Mouse (Mus musculus): Measurements from ENCODE around the gene Trpv3. TPM values are rescaled to one million over a fixed set of nuclear protein-coding genes. Genes with fewer than 3 reads are reported as not detected.

Gene Trpv3
- polyA plus RNA-seq, 1 experiment = 0.02 TPM

GRCm38 (mm10) chr11:73326485-73326886, 59.3 kb downstream of the Trpv3 start:
- Histone ChIP-seq H3K9me3 (peaks cover 6% of the 10 kb centered on the region; the same call in 1 of the 2 replicates), H3K36me3 (replicated peaks; ENCODE audit: low read length) (no peaks in the 10 kb centered on the region), H3K4me3 (replicated peaks) (peak overlapping the region; percentile 76), H3K4me1 (peaks cover 8% of the 10 kb centered on the region; the same call in 1 of the 2 replicates), H3K27me3 (replicated peaks) (no peaks in the 10 kb centered on the region)
- TF ChIP-seq GATA1 (IDR thresholded peaks at IDR 0.05; ENCODE audit: borderline replicate concordance, low read length) (no peak), FLI1 (IDR thresholded peaks at IDR 0.05; ENCODE audit: low read length) (no peak)

DNA sequence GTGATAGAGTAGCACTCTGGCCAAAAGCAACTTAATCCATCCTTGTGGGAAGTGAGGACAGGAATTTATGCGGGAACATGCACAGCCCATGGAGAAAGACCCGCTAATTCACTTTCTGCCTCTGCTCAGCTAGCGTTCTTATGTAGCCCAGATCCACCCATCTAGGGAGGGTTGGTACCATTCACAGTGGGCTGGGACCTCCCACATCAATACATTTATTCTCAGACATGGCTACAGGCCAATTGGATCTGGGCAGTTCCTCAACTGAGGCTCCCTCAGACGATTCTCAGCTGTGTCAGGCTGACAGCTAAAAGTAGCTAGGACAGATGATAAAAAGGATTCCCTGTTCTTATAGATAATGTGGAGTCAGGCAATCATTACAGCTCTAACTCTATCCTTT, 60.2 kb downstream of the Trpv3 start:
- Histone ChIP-seq H3K4me1 (peaks cover 8% of the 10 kb centered on the region; the same call in 1 of the 2 replicates), H3K9me3 (peaks cover 6% of the 10 kb centered on the region; the same call in 1 of the 2 replicates)

GRCm38 (mm10) chr11:73329442-73329841, 62.3 kb downstream of the Trpv3 start, which contains the start of the genes Aspa, Gm49340 and Spata22:
Aspa (minus strand) TSS chr11:73329596.
Gm49340 (plus strand) TSS chr11:73329741.
Spata22 (plus strand) TSS chr11:73329741.
- Histone ChIP-seq H3K36me3 (replicated peaks; ENCODE audit: low read length) (no peaks in the 10 kb centered on the region), H3K9me3 (peaks cover 6% of the 10 kb centered on the region; the same call in 1 of the 2 replicates), H3K27me3 (replicated peaks) (no peaks in the 10 kb centered on the region), H3K4me1 (peaks cover 4% of the 10 kb centered on the region; the same call in 1 of the 2 replicates), H3K4me3 (replicated peaks) (no peak within 1 kb of the TSS)
- TF ChIP-seq GATA1 (IDR thresholded peaks at IDR 0.05; ENCODE audit: borderline replicate concordance, low read length) (no peak), FLI1 (IDR thresholded peaks at IDR 0.05; ENCODE audit: low read length) (no peak)

More for the DNA sequence above, 60.2 kb downstream of the Trpv3 start:
- Histone ChIP-seq H3K36me3 (replicated peaks; ENCODE audit: low read length) (no peaks in the 10 kb centered on the region), H3K27me3 (replicated peaks) (no peaks in the 10 kb centered on the region), H3K4me3 (replicated peaks) (no peak overlapping the region)
- no peak for TF ChIP-seq GATA1 (IDR thresholded peaks at IDR 0.05; ENCODE audit: borderline replicate concordance, low read length)
- no peak for TF ChIP-seq FLI1 (IDR thresholded peaks at IDR 0.05; ENCODE audit: low read length)

GRCm38 (mm10) chr11:73333357-73333756, 66.2 kb downstream of the Trpv3 start:
- no peaks in the 10 kb centered on the region for H3K36me3 ChIP-seq (replicated peaks; ENCODE audit: low read length)
- H3K9me3 ChIP-seq = peaks cover 6% of the 10 kb centered on the region; the same call in 1 of the 2 replicates
- TF ChIP-seq FLI1 (IDR thresholded peaks at IDR 0.05; ENCODE audit: low read length) = no peak
- TF ChIP-seq GATA1 (IDR thresholded peaks at IDR 0.05; ENCODE audit: borderline replicate concordance, low read length) = no peak
- no peak overlapping the region for H3K4me3 ChIP-seq (replicated peaks)
- no peaks in the 10 kb centered on the region for H3K4me1 ChIP-seq
- H3K27me3 ChIP-seq (replicated peaks) = no peaks in the 10 kb centered on the region

GRCm38 (mm10) chr11:73336919-73337318, 69.7 kb downstream of the Trpv3 start:
- H3K4me1 ChIP-seq = no peaks in the 10 kb centered on the region
- no peak overlapping the region for H3K4me3 ChIP-seq (replicated peaks)
- no peaks in the 10 kb centered on the region for H3K9me3 ChIP-seq
- no peaks in the 10 kb centered on the region for H3K36me3 ChIP-seq (replicated peaks; ENCODE audit: low read length)
- TF ChIP-seq FLI1 (IDR thresholded peaks at IDR 0.05; ENCODE audit: low read length) (no peak), GATA1 (IDR thresholded peaks at IDR 0.05; ENCODE audit: borderline replicate concordance, low read length) (no peak)
- no peaks in the 10 kb centered on the region for H3K27me3 ChIP-seq (replicated peaks)

Other genes starting within 250 kb of the Trpv3 start
- gene Camkk1, start 248.4 kb upstream of the Trpv3 start, polyA plus RNA-seq (2012; ENCODE audit: insufficient read depth, low replicate concordance) = 6.5 and 19.1 TPM in 2 replicates
- gene Ncbp3, start 219.6 kb upstream of the Trpv3 start, polyA plus RNA-seq (2012; ENCODE audit: insufficient read depth, low replicate concordance) = 1.7 TPM in 1 of 2 replicates, not detected in the other
- gene Itgae, start 176.8 kb upstream of the Trpv3 start, polyA plus RNA-seq (2012; ENCODE audit: insufficient read depth, low replicate concordance) = 0.31 TPM in 1 of 2 replicates, not detected in the other
- 4.4 and 12.6 TPM in 2 replicates for gene Haspin, start 129.1 kb upstream of the Trpv3 start, polyA plus RNA-seq (2012; ENCODE audit: insufficient read depth, low replicate concordance)
- 0.55 TPM in 1 of 2 replicates, not detected in the other for gene P2rx5, start 107.0 kb upstream of the Trpv3 start, polyA plus RNA-seq (2012; ENCODE audit: insufficient read depth, low replicate concordance)
- 170 and 286 TPM in 2 replicates for gene Emc6, start 90.4 kb upstream of the Trpv3 start, polyA plus RNA-seq (2012; ENCODE audit: insufficient read depth, low replicate concordance)
- 19.3 and 28.8 TPM in 2 replicates for gene Tax1bp3, start 90.3 kb upstream of the Trpv3 start, polyA plus RNA-seq (2012; ENCODE audit: insufficient read depth, low replicate concordance)
- 1.3 and 4.1 TPM in 2 replicates for gene Ctns, start 68.3 kb upstream of the Trpv3 start, polyA plus RNA-seq (2012; ENCODE audit: insufficient read depth, low replicate concordance)
- 0.53 and 1.2 TPM in 2 replicates for gene Shpk, start 67.9 kb upstream of the Trpv3 start, polyA plus RNA-seq (2012; ENCODE audit: insufficient read depth, low replicate concordance)
- not detected in 2 replicates for gene Trpv1, start 33.1 kb upstream of the Trpv3 start, polyA plus RNA-seq (2012; ENCODE audit: insufficient read depth, low replicate concordance)
- gene Aspa, start 62.2 kb downstream of the Trpv3 start, polyA plus RNA-seq (2012; ENCODE audit: insufficient read depth, low replicate concordance) = 0.97 TPM in 1 of 2 replicates, not detected in the other
- gene Gm49340, start 62.4 kb downstream of the Trpv3 start, polyA plus RNA-seq (2012; ENCODE audit: insufficient read depth, low replicate concordance) = not detected in 2 replicates
- gene Spata22, start 62.4 kb downstream of the Trpv3 start, polyA plus RNA-seq (2012; ENCODE audit: insufficient read depth, low replicate concordance) = not detected in 2 replicates
- gene Olfr20, start 83.4 kb downstream of the Trpv3 start, polyA plus RNA-seq (2012; ENCODE audit: insufficient read depth, low replicate concordance) = not detected in 2 replicates
- gene Olfr376, start 103.9 kb downstream of the Trpv3 start, polyA plus RNA-seq (2012; ENCODE audit: insufficient read depth, low replicate concordance) = not detected in 2 replicates
- gene Olfr1, start 132.2 kb downstream of the Trpv3 start, polyA plus RNA-seq (2012; ENCODE audit: insufficient read depth, low replicate concordance) = not detected in 2 replicates
- not detected in 2 replicates for gene Olfr378, start 161.1 kb downstream of the Trpv3 start, polyA plus RNA-seq (2012; ENCODE audit: insufficient read depth, low replicate concordance)
- gene Olfr380, start 190.1 kb downstream of the Trpv3 start, polyA plus RNA-seq (2012; ENCODE audit: insufficient read depth, low replicate concordance) = not detected in 2 replicates
- not detected in 2 replicates for gene Olfr381, start 224.2 kb downstream of the Trpv3 start, polyA plus RNA-seq (2012; ENCODE audit: insufficient read depth, low replicate concordance)
- gene Olfr382, start 249.8 kb downstream of the Trpv3 start, polyA plus RNA-seq (2012; ENCODE audit: insufficient read depth, low replicate concordance) = not detected in 2 replicates